Mouse (Mus musculus) lung, adult 2 months (tissue): Measurements from ENCODE around the gene Sec61a2.

Experiments
- CTCF ChIP-seq: fragments of 200-500 bp; IDR thresholded peaks from 2 replicates; pipeline ENCODE4 v1.5.1; 2011; ENCODE audit warnings: mild to moderate bottlenecking, low read length, control low read depth; ENCODE audit not compliant: insufficient read depth
- POLR2A ChIP-seq: fragments of 200-500 bp; IDR thresholded peaks from 2 replicates; pipeline ENCODE4 v1.6.1; 2011; ENCODE audit warnings: low read depth, mild to moderate bottlenecking, control low read depth, low read length, borderline replicate concordance; ENCODE audit errors: extremely low read depth

GRCm38 (mm10) chr2:5845826-5846225, 49.4 kb downstream of the Sec61a2 start:
- TF ChIP-seq CTCF (no peak), POLR2A (no peak)
